Mouse (Mus musculus): ENCODE results near the gene Zcchc7. TPM values are rescaled to one million over a fixed set of nuclear protein-coding genes. Genes with fewer than 3 reads are reported as not detected.

Zcchc7 gene
- total RNA-seq, 2 experiments from 2014 or later: 36.6 to 40.7 TPM

GRCm38 (mm10) chr4:44953041-44953440 is 197.4 kb downstream of the Zcchc7 start:
- no peak for DNase-seq (ENCODE audit: low spot score in 2 of 2)

GRCm38 (mm10) chr4:44958776-44959175 is 203.1 kb downstream of the Zcchc7 start:
- no peak for DNase-seq (ENCODE audit: low spot score in 2 of 2)

GRCm38 (mm10) chr4:44959220-44959619 is 203.5 kb downstream of the Zcchc7 start:
- no peak for DNase-seq (ENCODE audit: low spot score in 2 of 2)

- DNase-seq (ENCODE audit: low spot score in 2 of 2): no peak
Measured at GRCm38 (mm10) chr4:44963156-44963555, 207.5 kb downstream of the Zcchc7 start.

- DNase-seq (ENCODE audit: low spot score in 2 of 2): no peak
Measured at GRCm38 (mm10) chr4:44965175-44965574, 209.5 kb downstream of the Zcchc7 start.

- DNase-seq (ENCODE audit: low spot score in 2 of 2): no peak
Measured at GRCm38 (mm10) chr4:44965736-44966135, 210.1 kb downstream of the Zcchc7 start.

GRCm38 (mm10) chr4:44967402-44967801 is 211.7 kb downstream of the Zcchc7 start:
- no peak for DNase-seq (ENCODE audit: low spot score in 2 of 2)

- DNase-seq (ENCODE audit: low spot score in 2 of 2): no peak
Measured at GRCm38 (mm10) chr4:44970056-44970455, 214.4 kb downstream of the Zcchc7 start.

- DNase-seq (ENCODE audit: low spot score in 2 of 2): peak; percentile 47 to 57
Measured at GRCm38 (mm10) chr4:44970612-44971110, 215.0 kb downstream of the Zcchc7 start.

GRCm38 (mm10) chr4:44973450-44973849 is 217.8 kb downstream of the Zcchc7 start:
- peak; percentile 88 to 90 for DNase-seq (ENCODE audit: low spot score in 2 of 2)

GRCm38 (mm10) chr4:44973871-44974270 is 218.2 kb downstream of the Zcchc7 start:
- DNase-seq (ENCODE audit: low spot score in 2 of 2): no peak

- no peak for DNase-seq (ENCODE audit: low spot score in 2 of 2)
Measured at GRCm38 (mm10) chr4:44974331-44974730, 218.7 kb downstream of the Zcchc7 start.

GRCm38 (mm10) chr4:44976026-44976615 is 220.4 kb downstream of the Zcchc7 start:
- DNase-seq (ENCODE audit: low spot score in 2 of 2): no peak

- DNase-seq (ENCODE audit: low spot score in 2 of 2): no peak
Measured at GRCm38 (mm10) chr4:44976921-44977710, 221.4 kb downstream of the Zcchc7 start.

GRCm38 (mm10) chr4:44978175-44978574 is 222.5 kb downstream of the Zcchc7 start:
- no peak for DNase-seq (ENCODE audit: low spot score in 2 of 2)

- peak; percentile 59 to 65 for DNase-seq (ENCODE audit: low spot score in 2 of 2)
Measured at GRCm38 (mm10) chr4:44979794-44980338, 224.2 kb downstream of the Zcchc7 start.

GRCm38 (mm10) chr4:44981280-44981973 is 225.8 kb downstream of the Zcchc7 start, which contains the start of gene Grhpr:
Gene Grhpr, plus strand, starts transcription at chr4:44981395.
- DNase-seq (ENCODE audit: low spot score in 2 of 2): peak; percentile 82 to 86

Measured in adrenal gland, adult 18-20 months (tissue).